20 mouse cellular contexts compared by ENCODE assay signal in the genomic region with DNA sequence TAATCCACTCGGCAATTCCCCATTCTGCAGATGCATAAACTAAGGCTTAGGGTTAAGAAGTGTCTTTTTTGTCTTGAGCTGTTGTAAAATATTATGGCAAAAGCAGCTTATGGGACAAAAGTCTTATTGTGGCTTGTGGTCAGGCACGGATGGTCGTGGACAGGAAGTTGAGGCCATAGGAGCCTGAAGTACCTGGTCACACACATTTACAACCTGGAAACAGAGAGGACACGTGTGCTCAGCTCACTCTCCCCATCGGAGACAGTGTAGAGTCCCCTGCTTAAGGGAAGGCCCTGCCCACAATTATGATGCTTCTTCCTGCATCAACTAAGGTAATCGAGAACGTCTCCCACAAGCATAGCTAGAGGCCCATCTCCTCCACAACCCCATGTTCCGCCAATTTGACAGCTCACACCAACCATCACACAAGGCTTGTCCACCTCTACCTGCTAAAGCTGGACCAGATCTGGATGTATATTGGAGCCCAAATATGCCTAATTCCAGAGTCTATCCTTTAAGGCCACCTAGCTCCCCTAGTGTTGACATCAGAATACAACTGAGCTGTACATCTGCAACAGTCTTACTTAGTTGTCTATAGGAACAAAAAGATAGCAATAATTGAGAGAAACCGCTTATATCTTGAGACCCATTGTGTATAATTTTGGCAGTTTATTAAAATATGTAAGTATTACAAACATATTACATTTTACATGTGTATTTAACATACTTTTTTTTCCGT.
A peak's percentile ranks its signal among the peaks of the same experiment; 100 is the strongest.
DNase-seq lines count a peak whose midpoint lies in the region; ATAC-seq and TF ChIP-seq lines count a peak whose summit lies in the region.
"Had no signal": no experiment of that assay in that cellular context is flagged by ENCODE, and none has a peak within 500 bp of the region (broad histone marks: within the 10 kb centered on the region; RNA-seq: fewer than 3 reads in every experiment).

No protein-coding gene starts in this region.

- H3K36me3 ChIP-seq in intestine, embryonic 14.5 days (ENCODE audit: control insufficient read depth, insufficient read depth, low read length): no peaks in the 10 kb centered on the region
- no peaks in the 10 kb centered on the region for H3K36me3 ChIP-seq in intestine, embryonic 15.5 days
- H3K36me3 ChIP-seq in lung, postnatal 0 days (ENCODE audit: insufficient read depth, low read length): no peaks in the 10 kb centered on the region
- H3K36me3 ChIP-seq: hindbrain, embryonic 12.5 days; limb, embryonic 10.5 days; lung, embryonic 15.5 days; neural tube, embryonic 12.5 days had no signal

- peak; percentile 41 for DNase-seq in intestine, embryonic 14.5 days (ENCODE audit: low spot score)
- no peak for DNase-seq in lung, postnatal 0 days (ENCODE audit: low spot score)
- no peak for DNase-seq in lung, adult 18-20 months
- DNase-seq in adrenal gland, postnatal 10 days: no peak
- no peak for DNase-seq in gastrocnemius, postnatal 10 days
- DNase-seq: adrenal gland, adult 8-10 months; cerebellum, adult 9-10 months; gastrocnemius, adult 2 months; kidney, adult 18-20 months; kidney, postnatal 14 days; midbrain, embryonic 14.5 days; thymus, adult 2 months had no signal

- no peak for TF ChIP-seq EP300 in lung, postnatal 0 days (IDR thresholded peaks at IDR 0.05)

- WGBS in intestine, embryonic 14.5 days: 87% methylated on average over 10 of the region's 10 CpGs
- 87% methylated on average over 10 of the region's 10 CpGs for WGBS in intestine, embryonic 15.5 days
- WGBS in lung, postnatal 0 days: 85% methylated on average over 10 of the region's 10 CpGs

- peak; percentile 10; the same call in 1 of the 2 replicates for TF ChIP-seq CTCF in lung, postnatal 0 days (IDR thresholded peaks at IDR 0.05)

- H3K27me3 ChIP-seq in intestine, embryonic 14.5 days (replicated peaks; ENCODE audit: control insufficient read depth, insufficient read depth, low read length): no peaks in the 10 kb centered on the region
- no peaks in the 10 kb centered on the region for H3K27me3 ChIP-seq in intestine, embryonic 15.5 days (replicated peaks)
- no peaks in the 10 kb centered on the region for H3K27me3 ChIP-seq in lung, postnatal 0 days (replicated peaks; ENCODE audit: insufficient read depth, low read length)
- H3K27me3 ChIP-seq: hindbrain, embryonic 12.5 days; lung, embryonic 15.5 days; neural tube, embryonic 12.5 days had no signal

- no peaks in the 10 kb centered on the region for H3K9me3 ChIP-seq in intestine, embryonic 14.5 days (ENCODE audit: control insufficient read depth, low read length)
- H3K9me3 ChIP-seq in intestine, embryonic 15.5 days: no peaks in the 10 kb centered on the region
- no peaks in the 10 kb centered on the region for H3K9me3 ChIP-seq in lung, postnatal 0 days (ENCODE audit: low read length)
- H3K9me3 ChIP-seq: hindbrain, embryonic 12.5 days; limb, embryonic 10.5 days; lung, embryonic 15.5 days; neural tube, embryonic 12.5 days had no signal

- H3K27ac ChIP-seq in intestine, embryonic 14.5 days (ENCODE audit: low read depth): no peak overlapping the region
- H3K27ac ChIP-seq in intestine, embryonic 15.5 days: no peak overlapping the region
- no peak overlapping the region for H3K27ac ChIP-seq in lung, postnatal 0 days (ENCODE audit: low read length)
- H3K27ac ChIP-seq: gastrocnemius, adult 2 months; hindbrain, embryonic 12.5 days; limb, embryonic 10.5 days; lung, embryonic 15.5 days; neural tube, embryonic 12.5 days had no signal

- no peak overlapping the region for H3K9ac ChIP-seq in intestine, embryonic 14.5 days (ENCODE audit: low read length)
- no peak overlapping the region for H3K9ac ChIP-seq in intestine, embryonic 15.5 days
- no peak overlapping the region for H3K9ac ChIP-seq in lung, postnatal 0 days (replicated peaks; ENCODE audit: low read depth)
- H3K9ac ChIP-seq: hindbrain, embryonic 12.5 days; lung, embryonic 15.5 days; neural tube, embryonic 12.5 days had no signal

- ATAC-seq in intestine, embryonic 14.5 days (replicated peaks; ENCODE audit: low FRiP score, low TSS enrichment, low read depth): no peak
- ATAC-seq in intestine, embryonic 15.5 days: no peak
- no peak for ATAC-seq in lung, postnatal 0 days
- peak; percentile 45 for ATAC-seq in granulocyte monocyte progenitor cell, adult 5-6 weeks (replicated peaks; ENCODE audit: poor library complexity, severe bottlenecking)
- ATAC-seq in monocyte, adult 5-6 weeks (replicated peaks; ENCODE audit: insufficient number of reproducible peaks, low FRiP score, low TSS enrichment, poor library complexity, severe bottlenecking): peak; percentile 48; the same call in 1 of the 2 replicates

- no peak overlapping the region for H3K4me2 ChIP-seq in intestine, embryonic 14.5 days (ENCODE audit: low read length)
- H3K4me2 ChIP-seq in intestine, embryonic 15.5 days (replicated peaks): no peak overlapping the region
- H3K4me2 ChIP-seq in lung, postnatal 0 days (replicated peaks; ENCODE audit: low read depth, low read length): no peak overlapping the region
- H3K4me2 ChIP-seq: hindbrain, embryonic 12.5 days; liver, embryonic 11.5 days; lung, embryonic 15.5 days; neural tube, embryonic 12.5 days had no signal

- H3K4me3 ChIP-seq in intestine, embryonic 14.5 days (ENCODE audit: low read depth, low read length): no peak overlapping the region
- no peak overlapping the region for H3K4me3 ChIP-seq in intestine, embryonic 15.5 days (replicated peaks)
- H3K4me3 ChIP-seq in lung, postnatal 0 days (ENCODE audit: low read depth, low read length): no peak overlapping the region
- H3K4me3 ChIP-seq: gastrocnemius, adult 2 months; hindbrain, embryonic 12.5 days; limb, embryonic 10.5 days; lung, embryonic 15.5 days; neural tube, embryonic 12.5 days had no signal

- H3K4me1 ChIP-seq in intestine, embryonic 14.5 days (replicated peaks; ENCODE audit: control insufficient read depth, insufficient read depth, low read length): no peaks in the 10 kb centered on the region
- H3K4me1 ChIP-seq in intestine, embryonic 15.5 days (replicated peaks): no peaks in the 10 kb centered on the region
- H3K4me1 ChIP-seq in lung, postnatal 0 days (ENCODE audit: insufficient read depth, low read depth, low read length): no peaks in the 10 kb centered on the region
- H3K4me1 ChIP-seq: hindbrain, embryonic 12.5 days; limb, embryonic 10.5 days; lung, embryonic 15.5 days had no signal

Comparison
In these comparisons a context has a peak if more than half of its experiments do, and no peak if none do; other contexts are left out.
1. ATAC-seq: peak in granulocyte monocyte progenitor cell, adult 5-6 weeks (single experiment) and monocyte, adult 5-6 weeks (single experiment); none in intestine, embryonic 14.5 days (single experiment), intestine, embryonic 15.5 days (single experiment) and lung, postnatal 0 days (single experiment).